Mouse (Mus musculus) left cerebral cortex, postnatal 4 days (tissue): Measurements from ENCODE around the gene Ptpn1. TPM values are rescaled to one million over a fixed set of nuclear protein-coding genes. Genes with fewer than 3 reads are reported as not detected.
A peak's percentile ranks its signal among the peaks of the same experiment; 100 is the strongest.

ENCODE experiments used
- DNase-seq: peaks from one replicate; pipeline ENCODE4 v3.0.0-alpha.2; 2022
- intact Hi-C: fragments of 180-260 bp; cut with DNase I; formaldehyde crosslinking; loops from one replicate; pipeline ENCODE4 v1.15.1; 2025
- total RNA-seq, 2 experiments: library from RNA; stranded (reverse); gene quantifications; 2 replicates each; pipeline ENCODE4 v1.2.3; 2021

Gene Ptpn1
- total RNA-seq, 2 experiments from 2014 or later = 66.8 to 68.7 TPM

DNA sequence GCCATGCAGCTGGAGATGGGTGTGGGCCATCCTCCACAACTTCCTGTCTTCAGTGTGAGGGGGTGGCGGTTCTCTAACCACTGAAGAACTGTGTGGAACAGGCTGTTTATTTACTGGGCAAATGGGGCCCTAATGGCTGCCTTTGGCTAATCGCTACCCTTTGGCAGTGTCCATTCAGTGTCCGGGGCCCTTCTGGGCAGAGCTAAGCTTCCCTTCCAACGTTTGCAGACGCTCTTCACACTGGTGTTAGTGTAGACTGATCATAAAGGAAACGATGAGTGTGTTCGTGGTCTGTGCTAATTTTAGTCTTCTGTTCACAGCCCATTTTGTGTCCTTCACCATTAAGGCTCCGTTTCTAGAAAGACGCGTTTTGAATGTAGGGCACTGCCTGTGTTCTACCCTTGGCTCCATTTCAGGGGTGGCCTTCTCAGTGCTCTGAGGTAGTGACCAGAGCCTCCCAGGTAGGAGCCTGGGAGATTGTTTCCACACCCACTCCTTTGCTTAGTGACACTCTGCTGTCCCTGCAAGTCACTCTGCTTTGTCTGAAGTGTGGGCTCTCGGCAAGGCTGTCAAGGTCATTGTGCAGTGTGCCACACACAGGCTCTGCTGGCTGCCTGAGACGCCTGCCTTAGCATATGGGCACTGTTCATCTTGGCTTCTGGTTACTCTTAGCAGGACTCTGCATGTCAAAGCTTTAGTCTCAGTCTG is 11.2 kb downstream of the Ptpn1 start:
- peak; percentile 48 for DNase-seq
- intact Hi-C loops = no loop called here

DNA sequence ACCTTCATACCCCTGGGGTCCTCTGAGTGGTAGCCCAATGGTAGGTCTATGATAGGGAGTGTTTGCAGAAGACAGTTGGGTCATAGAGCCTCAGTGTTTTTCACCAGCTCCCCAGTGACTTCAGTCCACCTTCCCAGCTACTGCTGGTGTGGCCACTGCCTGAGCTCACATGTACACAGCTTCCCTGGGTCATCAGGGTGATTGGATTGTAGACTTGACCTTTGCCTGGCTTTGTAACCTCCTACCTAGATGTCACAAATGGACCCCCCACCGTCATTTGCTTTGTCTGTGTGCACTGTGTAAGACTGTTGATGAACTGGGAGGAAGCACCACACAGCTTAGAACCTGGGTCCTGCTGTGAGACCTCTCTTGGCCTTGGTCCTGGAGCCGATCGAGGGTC is 12.3 kb downstream of the Ptpn1 start:
- no peak for DNase-seq
- intact Hi-C loops = no loop called here

DNA sequence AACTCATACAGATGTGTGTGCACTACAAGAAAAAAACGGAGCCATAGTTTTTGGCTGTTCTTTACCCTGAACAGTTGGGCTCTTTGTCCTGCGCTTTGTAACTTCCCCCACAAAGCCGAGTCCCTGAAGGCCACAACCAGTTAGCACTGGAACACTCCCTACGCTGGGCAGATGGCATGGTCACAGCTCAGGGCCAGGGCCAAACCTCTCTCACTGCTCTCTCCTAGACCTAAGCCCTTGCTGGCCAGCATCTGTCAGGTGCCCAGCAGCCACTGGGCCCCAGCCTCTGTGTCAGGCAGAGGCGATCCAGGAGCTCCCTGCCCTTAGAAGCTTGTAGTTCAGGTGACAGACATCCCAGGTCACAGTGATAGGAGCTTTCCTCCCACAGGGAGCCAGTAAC is 13.6 kb downstream of the Ptpn1 start:
- peak; percentile 55 for DNase-seq

DNA sequence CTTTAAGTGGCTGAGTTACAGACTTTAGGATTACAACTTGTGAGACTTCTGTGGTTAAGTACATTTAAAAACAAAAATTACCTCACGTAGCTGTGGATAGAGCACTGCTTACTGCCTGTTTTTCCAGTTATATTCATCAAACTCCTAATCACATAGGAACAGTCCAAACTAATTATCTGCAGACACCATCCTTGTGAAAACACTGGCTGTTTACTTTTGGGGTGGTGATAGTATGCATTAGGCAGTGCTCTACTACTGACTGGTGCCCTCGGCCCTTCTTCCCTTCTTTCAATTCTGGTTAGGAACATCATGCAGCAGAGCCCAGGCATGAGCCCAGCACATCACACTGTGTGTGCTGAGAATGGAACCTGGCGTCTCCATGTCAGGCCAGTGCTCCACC is 15.4 kb downstream of the Ptpn1 start:
- intact Hi-C loops = no loop called here
- DNase-seq = no peak

More for the DNA sequence above, 13.6 kb downstream of the Ptpn1 start:
- intact Hi-C loops = no loop called here

DNA sequence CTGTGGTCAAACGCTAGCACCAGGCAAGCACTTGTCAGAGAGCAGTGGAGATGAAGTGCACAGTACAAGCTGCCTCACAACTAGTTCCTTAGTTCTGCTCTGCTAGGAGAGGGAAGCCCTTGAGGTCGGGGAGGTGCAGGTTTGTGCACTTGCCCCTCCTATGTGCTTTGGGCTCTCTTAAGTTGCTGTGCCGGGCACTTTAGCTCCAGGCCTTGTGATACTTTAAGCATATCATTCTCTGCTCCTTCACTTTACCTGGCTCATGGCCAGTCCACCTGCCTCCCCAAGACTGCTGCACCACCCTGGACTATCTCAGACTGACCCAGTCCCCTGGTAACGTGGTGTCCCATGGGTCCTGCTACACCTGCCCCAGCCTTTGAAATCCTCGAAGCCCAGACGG is 16.2 kb downstream of the Ptpn1 start:
- intact Hi-C loops = no loop called here
- no peak for DNase-seq

DNA sequence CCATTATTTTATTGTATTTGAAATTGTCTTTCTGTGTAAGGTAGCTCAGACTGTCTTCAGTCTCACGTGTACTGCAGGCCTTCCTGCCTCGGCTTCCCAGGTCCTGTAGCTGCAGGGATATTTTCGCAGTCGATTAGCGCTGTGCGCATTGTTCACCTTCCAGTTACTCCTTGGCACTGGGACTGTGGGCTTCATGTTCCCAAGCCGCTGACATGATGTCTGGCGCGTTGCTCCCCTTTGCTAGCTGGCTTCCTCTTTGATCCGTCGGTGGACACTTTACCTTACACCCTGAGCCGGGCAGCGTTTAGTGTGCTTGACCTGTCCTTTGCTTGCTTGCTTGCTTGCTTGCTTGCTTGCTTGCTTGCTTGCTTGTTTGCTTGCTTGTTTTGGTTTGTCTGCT is 16.7 kb downstream of the Ptpn1 start:
- DNase-seq = no peak
- intact Hi-C loops = no loop called here

DNA sequence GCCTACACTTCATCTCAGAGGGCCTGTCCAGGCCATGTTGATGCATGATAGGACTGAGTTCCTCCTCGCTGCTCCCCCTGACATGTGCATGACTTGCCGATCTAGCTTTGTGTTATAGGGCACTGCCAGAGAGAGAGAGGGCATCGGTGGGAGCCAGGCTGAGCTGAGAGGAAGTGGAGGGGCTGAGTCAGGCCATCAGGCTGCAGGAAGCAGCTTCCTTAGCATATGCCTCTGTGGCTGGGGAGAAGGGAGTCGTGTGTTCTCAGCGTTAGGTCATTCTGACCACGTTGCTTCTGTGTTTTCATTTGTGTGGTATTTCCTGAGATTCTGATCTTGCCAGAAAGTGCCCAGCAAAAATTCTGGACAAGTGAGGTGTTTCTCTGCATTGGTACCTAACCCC is 17.4 kb downstream of the Ptpn1 start:
- no peak for DNase-seq
- intact Hi-C loops = no loop called here

DNA sequence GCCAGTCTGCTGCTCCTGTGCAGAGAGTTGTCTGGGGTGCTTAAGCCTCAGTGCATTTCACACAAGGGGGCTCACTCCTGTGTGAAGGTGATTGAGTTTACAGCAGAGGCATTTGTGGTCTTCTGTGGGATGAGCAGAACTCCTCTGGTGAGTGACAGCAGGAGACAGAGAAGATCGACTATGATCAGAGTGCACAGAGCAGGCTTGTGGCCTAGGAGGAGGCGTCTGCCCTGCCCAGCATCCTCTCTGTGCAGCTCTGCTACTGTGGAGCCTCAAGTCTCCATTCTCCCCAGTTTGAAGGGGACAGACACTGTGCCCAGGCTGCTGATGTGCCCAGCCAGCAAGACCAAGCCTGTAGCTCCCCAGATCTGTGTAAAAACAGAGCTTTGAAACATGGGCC is 18.0 kb downstream of the Ptpn1 start:
- intact Hi-C loops = no loop called here
- DNase-seq = no peak

DNA sequence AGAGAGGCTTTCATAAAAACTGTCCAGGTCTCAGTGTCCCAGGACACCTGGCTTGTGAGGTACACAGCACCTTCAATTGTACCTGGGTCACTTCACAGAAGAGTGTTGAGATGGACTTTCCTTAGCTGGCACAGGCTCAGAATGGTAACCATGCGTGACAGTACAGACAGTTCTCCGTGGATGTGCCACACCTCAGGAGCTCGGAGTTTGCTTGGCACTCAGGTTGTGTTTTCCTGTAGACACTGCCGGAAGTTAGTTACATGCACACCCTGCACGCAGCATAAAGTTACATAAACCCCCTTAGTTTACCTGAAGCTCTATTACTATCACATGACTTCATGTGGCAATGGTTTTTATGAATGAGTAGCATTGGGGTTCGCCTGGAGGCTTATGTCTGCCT is 18.8 kb downstream of the Ptpn1 start:
- intact Hi-C loops = no loop called here
- DNase-seq = no peak

DNA sequence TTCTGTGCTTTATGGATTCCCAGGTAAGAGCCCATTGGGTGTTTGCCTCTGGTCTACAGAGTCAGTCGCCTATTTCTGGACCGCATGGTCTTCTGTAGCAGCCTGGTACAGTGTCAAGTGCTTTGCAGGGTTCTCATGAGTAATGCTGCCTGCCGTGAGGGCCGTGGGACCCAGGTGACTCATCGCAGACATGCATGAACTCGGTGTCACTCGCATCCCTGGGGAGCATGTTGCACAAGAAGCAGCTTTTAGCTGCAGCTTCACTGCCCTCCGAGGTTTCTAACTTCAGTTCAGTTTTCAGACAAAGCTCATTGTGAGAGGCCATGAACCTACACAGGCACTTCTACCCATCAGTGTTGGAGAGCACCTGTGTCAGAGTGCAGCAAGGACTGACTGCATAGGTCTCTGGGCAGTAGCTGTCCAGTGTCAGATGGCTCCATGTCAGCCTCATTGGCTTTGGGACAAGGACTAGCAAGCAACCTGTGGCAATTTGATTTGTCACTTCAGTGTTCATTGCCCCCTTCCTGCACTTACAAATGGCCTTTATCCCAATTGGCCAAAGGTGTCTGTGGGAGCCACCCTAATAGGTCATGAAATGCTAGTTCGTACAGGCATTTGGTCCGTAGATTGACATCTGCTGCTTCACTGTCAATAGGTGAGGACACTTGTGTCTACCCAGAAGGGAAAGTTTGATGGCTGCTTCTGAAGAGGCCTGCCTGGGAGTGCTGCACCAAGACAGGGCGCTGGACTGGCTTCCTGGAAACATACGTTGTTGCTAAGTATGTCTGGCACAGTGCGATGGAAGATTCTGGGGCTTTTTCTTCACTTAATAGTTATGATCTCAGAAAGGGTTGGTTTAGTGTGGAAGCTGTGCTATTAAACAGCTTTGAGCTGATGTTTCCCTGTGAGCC is 19.7 kb downstream of the Ptpn1 start:
- intact Hi-C loops = no loop called here
- no peak for DNase-seq

DNA sequence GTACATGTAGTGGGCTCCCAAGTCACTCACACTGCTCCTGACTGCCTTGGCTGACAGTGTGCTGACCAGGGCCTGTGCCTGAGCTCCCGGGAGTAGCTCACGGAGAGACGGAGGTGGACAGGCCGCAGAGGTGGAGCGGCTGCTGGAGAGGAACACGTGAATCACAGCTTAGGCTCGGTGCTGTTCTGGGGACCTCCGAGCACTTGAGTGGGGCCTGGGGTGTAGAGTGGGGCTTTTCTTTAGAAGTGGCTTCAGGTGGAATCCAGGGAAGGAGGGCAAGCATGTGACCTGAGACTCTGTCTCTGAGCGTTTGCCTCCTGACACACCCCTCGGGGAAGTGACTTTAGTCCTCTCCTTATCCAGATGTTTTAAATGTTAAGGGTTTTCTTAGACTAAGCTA is 22.0 kb downstream of the Ptpn1 start:
- no peak for DNase-seq
- intact Hi-C loops = no loop called here

DNA sequence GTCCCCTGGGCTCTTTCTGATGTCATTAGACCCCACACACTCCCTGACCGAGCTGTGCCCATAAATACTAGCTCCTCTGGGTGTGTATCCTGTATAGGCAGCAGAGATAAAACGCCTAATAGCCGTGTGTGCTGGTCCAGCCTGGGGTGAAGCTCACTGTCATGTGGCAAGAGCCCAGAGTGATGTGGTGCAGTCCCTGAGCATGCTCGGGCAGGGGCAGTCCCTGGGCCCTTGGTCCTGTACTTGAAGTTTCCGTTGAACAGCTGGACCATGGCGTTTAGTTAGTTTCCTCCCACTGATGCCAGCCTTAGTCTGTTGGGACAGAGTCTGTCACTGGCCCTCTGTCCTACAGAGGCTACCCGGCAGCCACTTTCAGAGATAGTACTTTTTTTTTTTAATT is 23.1 kb downstream of the Ptpn1 start:
- no peak for DNase-seq
- intact Hi-C loops = no loop called here

DNA sequence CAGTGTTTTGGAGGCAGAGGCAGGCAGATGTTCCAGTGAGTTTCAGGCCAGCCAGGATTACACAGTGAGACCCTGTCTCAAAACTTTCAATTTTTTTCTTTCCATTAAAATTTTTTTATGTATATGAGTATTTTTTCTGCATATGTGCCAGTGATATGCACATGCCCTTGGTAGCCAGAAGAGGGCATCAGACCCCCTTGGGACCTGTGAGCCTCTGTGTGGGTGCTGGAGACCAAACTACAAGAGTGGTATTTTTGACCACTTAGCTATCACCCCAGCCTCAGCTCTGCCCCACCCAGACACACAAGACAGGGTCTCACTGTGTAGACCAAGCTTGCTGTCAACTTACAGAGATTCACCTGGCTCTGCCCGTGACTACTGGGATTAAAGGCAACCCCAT is 25.7 kb downstream of the Ptpn1 start:
- intact Hi-C loops = no loop called here
- DNase-seq = no peak

DNA sequence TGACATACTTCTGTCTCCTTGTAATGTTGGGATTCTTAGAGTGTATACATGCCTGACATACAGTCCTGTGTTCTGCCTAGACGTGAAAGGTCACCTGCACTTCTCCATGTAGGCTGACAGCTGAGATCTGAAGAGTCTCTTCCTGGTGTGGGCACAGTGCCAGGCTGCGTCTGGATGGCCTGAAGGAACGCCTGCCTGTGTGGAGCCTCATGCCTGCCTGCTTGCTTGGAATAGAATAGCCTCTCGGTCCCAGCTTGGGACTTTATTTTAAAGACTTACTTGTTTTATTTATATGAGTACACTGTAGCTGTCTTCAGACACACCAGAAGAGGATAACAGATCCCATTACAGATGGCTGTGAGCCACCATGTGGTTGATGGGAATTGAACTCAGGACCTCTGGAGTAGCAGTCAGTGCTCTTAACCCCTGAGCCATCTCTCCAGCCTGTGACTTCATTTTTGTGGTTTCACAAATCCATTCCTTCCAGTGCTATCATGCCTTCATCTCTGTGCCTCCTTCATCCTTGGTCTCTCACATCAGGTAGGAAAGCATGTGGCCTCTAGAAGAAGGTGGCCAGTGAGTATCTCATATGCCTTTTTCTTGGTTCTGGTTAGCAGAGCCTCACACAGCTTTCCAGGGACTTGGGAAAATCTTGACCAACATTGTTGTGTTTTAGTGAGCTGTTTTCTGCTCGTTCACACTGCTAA is 26.4 kb downstream of the Ptpn1 start:
- intact Hi-C loops = no loop called here
- DNase-seq = peak; percentile 70

DNA sequence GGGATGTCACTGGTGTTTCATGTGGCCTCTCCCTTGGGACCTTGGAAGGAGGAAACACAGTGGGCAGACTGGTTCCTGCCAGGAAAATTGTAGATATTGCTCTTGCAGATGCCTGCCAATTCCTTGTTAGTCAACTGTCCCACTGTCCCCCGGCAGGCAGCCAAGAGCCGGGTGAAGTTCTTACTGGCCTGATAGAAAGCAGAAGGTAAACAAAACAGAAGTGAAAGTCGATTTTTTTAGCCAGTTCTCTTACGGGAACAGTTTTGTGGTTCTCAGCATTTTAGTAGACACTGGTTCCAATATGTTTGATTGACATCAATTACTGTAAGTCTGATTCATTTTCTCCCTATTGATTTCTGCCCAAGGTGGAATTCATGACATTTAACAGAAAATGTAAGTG is 27.0 kb downstream of the Ptpn1 start:
- peak; percentile 84 for DNase-seq
- intact Hi-C loops = no loop called here

DNA sequence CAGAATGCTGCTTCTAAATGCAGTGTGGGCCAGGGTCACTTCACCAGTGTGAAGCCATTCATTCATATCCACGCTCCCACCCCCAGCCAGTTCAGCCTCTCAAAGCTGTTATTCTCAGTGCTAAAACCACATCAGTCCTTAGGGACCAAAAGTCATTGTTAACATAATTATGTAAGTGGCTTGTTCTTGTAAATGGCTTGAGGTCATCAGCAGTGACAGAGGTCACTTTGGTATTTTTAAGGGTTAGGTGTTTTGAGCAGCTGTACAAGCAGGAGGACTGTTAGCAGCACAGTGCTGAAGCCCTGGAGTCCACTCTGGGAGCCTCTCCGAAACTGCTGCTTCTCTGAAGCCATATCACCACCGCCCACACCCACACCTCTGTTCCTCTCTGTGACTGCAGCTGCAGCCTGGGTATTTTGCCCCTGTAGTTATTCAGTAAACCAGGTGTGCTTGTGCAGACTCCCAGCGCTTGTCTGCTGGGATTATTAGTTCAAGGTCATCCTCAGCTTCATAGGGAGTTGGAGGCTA is 27.6 kb downstream of the Ptpn1 start:
- no peak for DNase-seq

DNA sequence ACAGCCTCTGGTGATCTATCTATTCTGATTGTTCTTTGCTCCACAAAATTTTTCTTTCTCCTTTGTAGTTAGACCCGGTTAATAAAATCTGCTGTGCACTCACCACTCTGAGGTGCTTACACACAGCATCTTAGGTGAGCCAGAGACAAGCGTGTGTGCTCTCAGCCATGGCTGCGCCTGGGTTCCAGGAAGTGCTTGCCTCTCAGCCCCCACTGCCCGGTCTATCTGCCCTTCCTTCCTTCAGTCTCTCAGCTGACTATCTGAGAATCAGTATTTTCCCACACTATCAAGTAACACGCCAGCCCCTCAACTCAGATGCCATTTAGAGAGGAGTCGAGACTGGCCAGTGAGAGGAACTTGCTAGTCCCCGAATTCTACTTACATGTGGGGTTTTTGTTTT is 28.1 kb downstream of the Ptpn1 start:
- DNase-seq = no peak
- intact Hi-C loops = loop anchor here (10.0 kb wide), 1 partner anchor 225 kb away; no protein-coding TSS in a partner anchor

More for the DNA sequence above, 27.6 kb downstream of the Ptpn1 start:
- intact Hi-C loops = no loop called here

DNA sequence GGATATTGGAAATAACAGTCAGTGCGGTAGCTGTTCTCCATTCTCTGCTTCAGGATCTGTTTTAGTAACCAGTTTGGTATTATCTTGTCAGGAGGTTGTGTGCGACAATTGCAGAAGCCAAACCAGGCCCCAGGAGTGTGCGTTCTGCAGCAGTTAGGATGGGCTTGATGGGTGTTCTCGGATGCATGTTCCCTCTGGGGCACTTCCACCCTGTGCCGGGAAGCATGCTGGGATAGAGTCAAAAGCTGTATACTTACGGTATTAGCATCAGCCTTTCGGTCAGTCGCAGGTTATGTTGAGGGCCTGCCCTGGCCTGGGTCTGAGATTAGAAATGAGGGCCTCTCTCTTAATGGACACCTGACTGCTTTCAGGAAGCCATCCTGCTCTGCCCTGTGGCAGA is 28.7 kb downstream of the Ptpn1 start:
- intact Hi-C loops = loop anchor here (10.0 kb wide), 1 partner anchor 224 kb away; no protein-coding TSS in a partner anchor

DNA sequence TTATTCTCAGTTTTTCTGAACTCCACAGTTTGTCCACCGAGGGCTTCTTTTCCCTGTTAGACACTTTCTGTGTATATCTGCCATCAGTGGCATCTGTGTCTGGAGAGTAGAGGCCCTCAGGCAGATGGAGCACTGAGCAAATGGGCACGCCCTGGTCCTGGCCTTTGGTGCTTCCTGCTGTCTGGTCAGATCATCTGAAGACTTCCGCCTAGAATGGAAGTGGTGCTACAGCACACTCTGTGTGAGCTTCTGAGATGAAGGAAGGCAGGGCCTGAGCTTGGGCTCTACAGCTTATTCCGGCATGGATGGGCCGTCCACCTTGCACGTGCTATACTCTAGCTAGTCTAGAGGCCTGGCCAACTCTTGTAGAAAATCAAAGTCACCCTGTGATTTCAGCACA is 30.5 kb downstream of the Ptpn1 start:
- intact Hi-C loops = loop anchor here (10.0 kb wide), 1 partner anchor 222 kb away; no protein-coding TSS in a partner anchor

More for the DNA sequence above, 28.7 kb downstream of the Ptpn1 start:
- DNase-seq = no peak

DNA sequence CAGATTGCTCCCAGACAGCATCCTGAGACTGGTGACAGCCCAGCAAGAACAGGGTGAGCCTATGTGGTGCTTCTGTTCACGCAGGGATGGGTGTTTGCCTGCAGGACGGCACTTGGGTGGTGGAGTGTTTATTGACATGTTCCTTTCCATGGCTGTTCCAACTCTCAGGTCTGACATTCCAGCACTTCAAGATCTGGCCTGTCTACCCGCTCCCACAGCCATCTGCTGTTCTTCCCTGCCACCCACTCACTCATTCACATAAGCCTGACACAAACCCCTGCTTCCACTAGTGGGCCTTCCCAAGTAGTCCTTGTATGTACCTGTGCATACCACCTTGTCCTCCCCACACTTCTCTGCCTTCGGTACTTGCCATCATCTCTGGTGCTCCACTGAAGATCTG is 31.3 kb downstream of the Ptpn1 start:
- intact Hi-C loops = loop anchor here (10.0 kb wide), 1 partner anchor 222 kb away; no protein-coding TSS in a partner anchor
- no peak for DNase-seq

More for the DNA sequence above, 30.5 kb downstream of the Ptpn1 start:
- DNase-seq = no peak

DNA sequence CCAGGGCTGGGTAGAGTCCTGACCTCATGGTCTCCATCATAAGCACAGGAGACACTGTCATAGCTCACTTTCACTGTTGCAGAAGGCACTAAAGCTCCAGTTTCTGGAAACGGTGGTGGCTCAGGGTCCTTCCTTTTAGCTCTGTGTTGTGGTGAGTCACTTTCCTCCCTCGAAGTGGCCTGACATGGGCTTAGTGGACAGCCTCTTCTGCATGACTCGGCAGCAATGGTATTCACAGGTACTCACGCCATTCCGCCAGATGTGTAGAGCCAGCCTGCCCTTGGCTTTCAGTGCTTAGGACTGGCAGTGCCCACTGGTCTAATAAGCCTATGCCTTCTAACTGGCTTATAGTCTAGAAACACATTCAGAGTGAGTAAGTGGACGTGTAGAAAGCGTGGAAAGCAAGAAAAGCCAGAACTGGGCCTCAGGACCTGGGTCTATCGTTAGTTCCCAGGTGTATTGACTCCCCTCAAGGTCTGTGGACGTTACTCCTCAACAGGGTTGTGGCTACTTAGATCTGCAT is 32.0 kb downstream of the Ptpn1 start:
- no peak for DNase-seq
- intact Hi-C loops = loop anchor here (10.0 kb wide), 1 partner anchor 221 kb away; no protein-coding TSS in a partner anchor
